Mouse (Mus musculus): ENCODE measurements around the gene Samhd1. TPM values are rescaled to one million over a fixed set of nuclear protein-coding genes. Genes with fewer than 3 reads are reported as not detected.

The Samhd1 gene
- polyA plus RNA-seq, 1 experiment: 496 TPM

DNA sequence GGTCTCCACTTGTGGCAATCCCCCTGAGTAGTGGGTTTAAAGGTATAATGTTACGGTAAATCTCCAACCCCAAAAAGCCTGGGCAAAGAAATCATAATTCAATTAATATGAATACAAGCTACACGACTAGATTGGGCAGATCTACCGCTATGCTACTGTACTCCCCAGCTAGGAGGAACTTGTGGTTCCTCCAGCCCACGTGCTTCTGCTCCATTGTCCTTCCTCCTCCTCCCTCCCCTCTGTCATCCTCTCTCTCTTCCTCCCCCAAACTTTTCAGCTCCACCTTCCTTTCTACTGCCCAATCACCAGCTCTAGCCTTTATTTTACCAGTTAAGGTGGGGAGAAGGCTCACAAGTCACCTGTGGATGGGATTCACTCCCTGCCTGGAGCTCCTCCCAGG lies 26.8 kb downstream of the Samhd1 start:
- no peak overlapping the region for H3K4me3 ChIP-seq (ENCODE audit: insufficient read depth, low read length)
- no peak for TF ChIP-seq POLR2A (IDR thresholded peaks at IDR 0.05; ENCODE audit: borderline replicate concordance, low read depth, low read length)
- no peak for TF ChIP-seq CTCF (IDR thresholded peaks at IDR 0.05; ENCODE audit: low read depth, low read length)

DNA sequence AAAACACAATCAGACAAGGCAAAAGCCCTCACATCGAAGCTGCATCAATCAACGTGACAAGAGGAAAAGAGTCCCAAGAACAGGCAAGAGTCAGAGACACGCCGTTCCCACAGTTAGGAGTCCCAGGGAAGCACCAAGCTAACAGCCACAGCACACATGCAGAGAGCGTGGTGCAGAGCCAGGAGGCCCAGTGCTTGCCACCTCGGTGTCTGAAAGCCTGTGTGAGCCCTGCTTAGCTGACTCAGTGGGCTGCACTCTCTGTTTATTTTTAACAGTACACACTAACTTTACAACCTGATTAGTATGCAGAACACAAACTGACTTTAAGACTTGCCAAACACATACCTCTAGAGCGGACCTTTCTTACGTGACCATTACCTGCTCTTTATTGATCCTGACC lies 30.6 kb downstream of the Samhd1 start:
- peaks cover 16% of the 10 kb centered on the region for H3K4me1 ChIP-seq (ENCODE audit: control insufficient read depth, insufficient read depth, low read length)
- no peak overlapping the region for H3K4me3 ChIP-seq (ENCODE audit: insufficient read depth, low read length)
- TF ChIP-seq CTCF (IDR thresholded peaks at IDR 0.05; ENCODE audit: low read depth, low read length): no peak
- no peak for TF ChIP-seq POLR2A (IDR thresholded peaks at IDR 0.05; ENCODE audit: borderline replicate concordance, low read depth, low read length)
- H3K27ac ChIP-seq (ENCODE audit: insufficient read depth, low read depth, low read length): no peak overlapping the region

More for the DNA sequence above, 26.8 kb downstream of the Samhd1 start:
- H3K4me1 ChIP-seq (ENCODE audit: control insufficient read depth, insufficient read depth, low read length): peaks cover 5% of the 10 kb centered on the region
- H3K27ac ChIP-seq (ENCODE audit: insufficient read depth, low read depth, low read length): 0 out of 2 replicates have a peak overlapping the region, but pooled peaks have one; percentile 11

- Histone ChIP-seq H3K4me3 (ENCODE audit: insufficient read depth, low read length) (no peak overlapping the region), H3K27ac (ENCODE audit: insufficient read depth, low read depth, low read length) (no peak overlapping the region), H3K4me1 (ENCODE audit: control insufficient read depth, insufficient read depth, low read length) (peaks cover 13% of the 10 kb centered on the region)
- TF ChIP-seq POLR2A (IDR thresholded peaks at IDR 0.05; ENCODE audit: borderline replicate concordance, low read depth, low read length): no peak
- no peak for TF ChIP-seq CTCF (IDR thresholded peaks at IDR 0.05; ENCODE audit: low read depth, low read length)
Observed at GRCm38 (mm10) chr2:157102256-157102655, 32.8 kb downstream of the Samhd1 start.

GRCm38 (mm10) chr2:157101650-157102049 lies 33.4 kb downstream of the Samhd1 start:
- H3K27ac ChIP-seq (ENCODE audit: insufficient read depth, low read depth, low read length): no peak overlapping the region
- no peak for TF ChIP-seq CTCF (IDR thresholded peaks at IDR 0.05; ENCODE audit: low read depth, low read length)
- TF ChIP-seq POLR2A (IDR thresholded peaks at IDR 0.05; ENCODE audit: borderline replicate concordance, low read depth, low read length): no peak
- H3K4me1 ChIP-seq (ENCODE audit: control insufficient read depth, insufficient read depth, low read length): peaks cover 13% of the 10 kb centered on the region
- no peak overlapping the region for H3K4me3 ChIP-seq (ENCODE audit: insufficient read depth, low read length)

DNA sequence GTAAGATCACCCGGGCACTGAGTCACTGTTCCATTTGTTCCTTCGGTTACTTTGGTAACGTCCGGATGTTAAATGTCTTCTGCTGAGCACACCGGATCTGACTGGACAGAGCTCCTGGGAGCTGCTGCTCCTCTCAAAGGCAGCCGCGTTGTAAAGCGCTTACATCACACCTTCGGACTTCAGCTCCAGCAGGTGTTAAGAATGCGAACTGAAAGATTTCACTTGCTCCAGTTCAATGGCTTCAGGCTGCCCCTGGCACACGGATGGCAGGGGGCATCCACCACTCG lies 34.8 kb downstream of the Samhd1 start:
- Histone ChIP-seq H3K4me1 (ENCODE audit: control insufficient read depth, insufficient read depth, low read length) (peaks cover 13% of the 10 kb centered on the region), H3K4me3 (ENCODE audit: insufficient read depth, low read length) (no peak overlapping the region), H3K27ac (ENCODE audit: insufficient read depth, low read depth, low read length) (peak overlapping the region; percentile 44)
- TF ChIP-seq POLR2A (IDR thresholded peaks at IDR 0.05; ENCODE audit: borderline replicate concordance, low read depth, low read length) (no peak), CTCF (IDR thresholded peaks at IDR 0.05; ENCODE audit: low read depth, low read length) (no peak)

- peaks cover 13% of the 10 kb centered on the region for H3K4me1 ChIP-seq (ENCODE audit: control insufficient read depth, insufficient read depth, low read length)
- no peak overlapping the region for H3K4me3 ChIP-seq (ENCODE audit: insufficient read depth, low read length)
- peak overlapping the region; percentile 44 for H3K27ac ChIP-seq (ENCODE audit: insufficient read depth, low read depth, low read length)
- no peak for TF ChIP-seq POLR2A (IDR thresholded peaks at IDR 0.05; ENCODE audit: borderline replicate concordance, low read depth, low read length)
- TF ChIP-seq CTCF (IDR thresholded peaks at IDR 0.05; ENCODE audit: low read depth, low read length): no peak
Observed at GRCm38 (mm10) chr2:157099532-157100318, 35.3 kb downstream of the Samhd1 start.

GRCm38 (mm10) chr2:157095005-157095755 lies 39.9 kb downstream of the Samhd1 start:
- TF ChIP-seq POLR2A (IDR thresholded peaks at IDR 0.05; ENCODE audit: borderline replicate concordance, low read depth, low read length): no peak
- TF ChIP-seq CTCF (IDR thresholded peaks at IDR 0.05; ENCODE audit: low read depth, low read length): peak; percentile 69; the same call in 1 of the 2 replicates
- Histone ChIP-seq H3K4me3 (ENCODE audit: insufficient read depth, low read length) (no peak overlapping the region), H3K4me1 (ENCODE audit: control insufficient read depth, insufficient read depth, low read length) (peaks cover 8% of the 10 kb centered on the region), H3K27ac (ENCODE audit: insufficient read depth, low read depth, low read length) (no peak overlapping the region)

DNA sequence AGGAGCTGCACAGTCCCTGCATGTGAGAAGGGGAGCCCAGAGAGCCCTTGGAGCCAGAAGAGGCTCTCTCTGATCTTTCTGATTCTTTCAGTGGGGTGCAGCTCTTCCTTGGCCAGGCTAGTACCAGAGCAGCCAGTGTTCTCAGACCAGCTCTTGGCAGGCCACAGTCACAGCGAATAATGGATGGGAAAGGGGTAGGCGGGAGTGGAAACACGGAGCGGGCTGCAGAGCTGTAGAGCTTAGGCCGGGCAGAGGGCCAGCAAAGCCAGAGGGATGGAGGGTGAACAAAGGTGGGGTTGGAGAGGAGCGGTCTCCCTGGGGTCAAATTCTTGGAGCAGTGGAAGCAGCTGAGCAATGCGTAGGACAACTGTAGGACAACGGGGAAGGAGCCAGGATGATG lies 43.0 kb downstream of the Samhd1 start:
- TF ChIP-seq POLR2A (IDR thresholded peaks at IDR 0.05; ENCODE audit: borderline replicate concordance, low read depth, low read length): no peak
- no peak for TF ChIP-seq CTCF (IDR thresholded peaks at IDR 0.05; ENCODE audit: low read depth, low read length)
- no peak overlapping the region for H3K4me3 ChIP-seq (ENCODE audit: insufficient read depth, low read length)
- H3K27ac ChIP-seq (ENCODE audit: insufficient read depth, low read depth, low read length): no peak overlapping the region
- no peaks in the 10 kb centered on the region for H3K4me1 ChIP-seq (ENCODE audit: control insufficient read depth, insufficient read depth, low read length)

GRCm38 (mm10) chr2:157087536-157088317 lies 47.3 kb downstream of the Samhd1 start:
- Histone ChIP-seq H3K4me1 (ENCODE audit: control insufficient read depth, insufficient read depth, low read length) (no peaks in the 10 kb centered on the region), H3K27ac (ENCODE audit: insufficient read depth, low read depth, low read length) (no peak overlapping the region), H3K4me3 (ENCODE audit: insufficient read depth, low read length) (no peak overlapping the region)
- no peak for TF ChIP-seq CTCF (IDR thresholded peaks at IDR 0.05; ENCODE audit: low read depth, low read length)
- no peak for TF ChIP-seq POLR2A (IDR thresholded peaks at IDR 0.05; ENCODE audit: borderline replicate concordance, low read depth, low read length)

Measured in bone marrow macrophage, adult 2 months (primary cell).